Mouse (Mus musculus) E14TG2a.4 (cell line): ENCODE measurements around the gene Dntt.

ENCODE experiments used
- H3K27me3 ChIP-seq: 2 replicates; pipeline ENCODE4 v1.6.1; 2014; ENCODE audit warnings: low read length, control low read depth; ENCODE audit not compliant: insufficient read depth
- H3K36me3 ChIP-seq: 2 replicates; pipeline ENCODE4 v1.6.1; 2014; ENCODE audit warnings: low read length, control low read depth; ENCODE audit not compliant: insufficient read depth
- H3K4me1 ChIP-seq: replicated peaks from 2 replicates; pipeline ENCODE4 v1.6.1; 2014; ENCODE audit warnings: low read depth, low read length, control low read depth
- H3K4me3 ChIP-seq: replicated peaks from 2 replicates; pipeline ENCODE4 v1.5.1; 2014; ENCODE audit warnings: mild to moderate bottlenecking, low read length
- H3K9me3 ChIP-seq: 2 replicates; pipeline ENCODE4 v1.6.1; 2014; ENCODE audit warnings: low read length, control low read depth
- CTCF ChIP-seq: conservative IDR thresholded peaks from 2 replicates; pipeline ENCODE4 v1.5.1; 2014; ENCODE audit warnings: low read length
- NANOG ChIP-seq: IDR thresholded peaks from 2 replicates; pipeline ENCODE4 v1.6.1; 2014; ENCODE audit warnings: borderline replicate concordance, low read length, mixed read lengths
- POU5F1 ChIP-seq: IDR thresholded peaks from 2 replicates; pipeline ENCODE4 v1.6.1; 2014; ENCODE audit warnings: low read length, borderline replicate concordance

Gene Dntt

GRCm38 (mm10) chr19:41031009-41031408, 1.9 kb downstream of the Dntt start:
- no peak for TF ChIP-seq POU5F1
- TF ChIP-seq CTCF: no peak
- TF ChIP-seq NANOG: no peak
- H3K36me3 ChIP-seq: no peaks in the 10 kb centered on the region

GRCm38 (mm10) chr19:41031869-41032268, 2.8 kb downstream of the Dntt start:
- H3K27me3 ChIP-seq: peaks cover 6% of the 10 kb centered on the region; the same call in 1 of the 2 replicates
- no peaks in the 10 kb centered on the region for H3K36me3 ChIP-seq
- H3K4me1 ChIP-seq: no peaks in the 10 kb centered on the region
- no peaks in the 10 kb centered on the region for H3K9me3 ChIP-seq
- H3K4me3 ChIP-seq: no peak overlapping the region
- TF ChIP-seq NANOG (no peak), CTCF (no peak), POU5F1 (no peak)

More at GRCm38 (mm10) chr19:41031009-41031408, 1.9 kb downstream of the Dntt start:
- Histone ChIP-seq H3K4me1 (no peaks in the 10 kb centered on the region), H3K4me3 (no peak overlapping the region), H3K9me3 (no peaks in the 10 kb centered on the region), H3K27me3 (peaks cover 6% of the 10 kb centered on the region; the same call in 1 of the 2 replicates)

- Histone ChIP-seq H3K4me1 (no peaks in the 10 kb centered on the region), H3K27me3 (peaks cover 6% of the 10 kb centered on the region; the same call in 1 of the 2 replicates), H3K9me3 (no peaks in the 10 kb centered on the region), H3K4me3 (no peak overlapping the region), H3K36me3 (no peaks in the 10 kb centered on the region)
- TF ChIP-seq NANOG (no peak), POU5F1 (no peak), CTCF (no peak)
Measured at GRCm38 (mm10) chr19:41035809-41036551, 6.9 kb downstream of the Dntt start.

GRCm38 (mm10) chr19:41039110-41039509, 10.0 kb downstream of the Dntt start:
- TF ChIP-seq POU5F1 (no peak), CTCF (no peak), NANOG (no peak)
- Histone ChIP-seq H3K36me3 (no peaks in the 10 kb centered on the region), H3K4me3 (no peak overlapping the region), H3K9me3 (no peaks in the 10 kb centered on the region), H3K27me3 (no peaks in the 10 kb centered on the region), H3K4me1 (no peaks in the 10 kb centered on the region)

GRCm38 (mm10) chr19:41045091-41045770, 16.2 kb downstream of the Dntt start:
- Histone ChIP-seq H3K4me3 (no peak overlapping the region), H3K4me1 (no peaks in the 10 kb centered on the region), H3K36me3 (no peaks in the 10 kb centered on the region), H3K9me3 (no peaks in the 10 kb centered on the region), H3K27me3 (0 out of 2 replicates have a peak, but pooled peaks cover 3% of the 10 kb centered on the region)
- TF ChIP-seq POU5F1: no peak
- TF ChIP-seq CTCF: no peak
- TF ChIP-seq NANOG: no peak

GRCm38 (mm10) chr19:41047437-41048186, 18.5 kb downstream of the Dntt start:
- Histone ChIP-seq H3K4me3 (no peak overlapping the region), H3K36me3 (no peaks in the 10 kb centered on the region), H3K4me1 (no peaks in the 10 kb centered on the region), H3K27me3 (0 out of 2 replicates have a peak, but pooled peaks cover 3% of the 10 kb centered on the region), H3K9me3 (no peaks in the 10 kb centered on the region)
- TF ChIP-seq POU5F1: no peak
- TF ChIP-seq NANOG: no peak
- no peak for TF ChIP-seq CTCF

- Histone ChIP-seq H3K9me3 (no peaks in the 10 kb centered on the region), H3K36me3 (no peaks in the 10 kb centered on the region), H3K27me3 (0 out of 2 replicates have a peak, but pooled peaks cover 6% of the 10 kb centered on the region), H3K4me1 (peaks cover 5% of the 10 kb centered on the region; the same call in 1 of the 2 replicates), H3K4me3 (no peak overlapping the region)
- TF ChIP-seq NANOG: no peak
- no peak for TF ChIP-seq CTCF
- no peak for TF ChIP-seq POU5F1
Measured at GRCm38 (mm10) chr19:41048187-41048559, 19.1 kb downstream of the Dntt start.

- TF ChIP-seq NANOG (no peak), POU5F1 (no peak), CTCF (no peak)
Measured at GRCm38 (mm10) chr19:41051714-41052113, 22.6 kb downstream of the Dntt start.

More at GRCm38 (mm10) chr19:41051714-41052113, 22.6 kb downstream of the Dntt start:
- Histone ChIP-seq H3K4me1 (peaks cover 9% of the 10 kb centered on the region; the same call in 1 of the 2 replicates), H3K9me3 (no peaks in the 10 kb centered on the region), H3K27me3 (peaks cover 6% of the 10 kb centered on the region; the same call in 1 of the 2 replicates), H3K36me3 (no peaks in the 10 kb centered on the region), H3K4me3 (no peak overlapping the region)
